Mouse (Mus musculus): Measurements from ENCODE around the gene Abtb2. TPM values are rescaled to one million over a fixed set of nuclear protein-coding genes. Genes with fewer than 3 reads are reported as not detected.

Gene Abtb2
- total RNA-seq, 2 experiments from 2014 or later: 0.38 to 1.7 TPM

- no peak for ATAC-seq (replicated peaks; ENCODE audit: low FRiP score, poor library complexity, severe bottlenecking)
These were observed 144.7 kb downstream of the Abtb2 start for GRCm38 (mm10) chr2:103710849-103711248.

DNA sequence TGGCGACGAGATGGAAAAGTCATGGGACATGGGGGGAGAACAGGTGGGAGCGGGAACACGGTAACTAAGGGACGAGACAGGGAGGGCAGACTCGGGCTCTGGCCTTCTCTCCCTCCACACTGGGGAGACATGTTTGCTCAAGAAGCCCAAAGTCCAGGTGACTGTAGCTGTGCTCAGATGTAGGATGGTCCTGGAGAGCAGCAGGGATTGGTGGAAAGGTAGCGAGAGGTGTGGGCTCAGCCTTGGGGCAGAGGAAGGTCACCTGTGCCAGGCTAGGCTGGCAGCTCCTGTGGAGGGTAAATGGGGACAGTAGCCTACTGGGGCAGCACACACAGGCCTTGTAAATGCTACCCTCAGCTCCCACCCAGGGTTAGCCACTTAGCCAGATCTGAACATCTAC is 147.7 kb downstream of the Abtb2 start:
- ATAC-seq (replicated peaks; ENCODE audit: low FRiP score, poor library complexity, severe bottlenecking): no peak

DNA sequence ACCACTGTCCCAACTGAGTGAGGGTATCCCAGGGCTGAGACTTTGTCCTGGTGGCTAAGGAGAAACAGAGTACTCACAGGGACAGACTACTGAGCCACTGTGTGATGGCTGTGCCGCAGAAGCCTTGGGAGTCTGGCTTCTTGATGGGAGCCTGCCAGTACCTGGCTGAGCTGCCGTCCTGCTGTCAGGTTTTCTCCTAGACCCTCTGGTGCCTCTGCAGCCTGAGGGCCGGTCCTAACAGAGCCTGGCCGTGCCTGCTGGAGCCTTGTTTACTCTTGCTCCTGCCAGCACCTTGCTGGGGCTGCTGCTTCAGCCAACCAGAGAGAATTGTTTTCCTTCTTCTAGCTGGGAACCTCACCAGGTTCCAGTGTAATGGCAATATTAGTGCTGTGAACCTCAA is 148.3 kb downstream of the Abtb2 start:
- no peak for ATAC-seq (replicated peaks; ENCODE audit: low FRiP score, poor library complexity, severe bottlenecking)

DNA sequence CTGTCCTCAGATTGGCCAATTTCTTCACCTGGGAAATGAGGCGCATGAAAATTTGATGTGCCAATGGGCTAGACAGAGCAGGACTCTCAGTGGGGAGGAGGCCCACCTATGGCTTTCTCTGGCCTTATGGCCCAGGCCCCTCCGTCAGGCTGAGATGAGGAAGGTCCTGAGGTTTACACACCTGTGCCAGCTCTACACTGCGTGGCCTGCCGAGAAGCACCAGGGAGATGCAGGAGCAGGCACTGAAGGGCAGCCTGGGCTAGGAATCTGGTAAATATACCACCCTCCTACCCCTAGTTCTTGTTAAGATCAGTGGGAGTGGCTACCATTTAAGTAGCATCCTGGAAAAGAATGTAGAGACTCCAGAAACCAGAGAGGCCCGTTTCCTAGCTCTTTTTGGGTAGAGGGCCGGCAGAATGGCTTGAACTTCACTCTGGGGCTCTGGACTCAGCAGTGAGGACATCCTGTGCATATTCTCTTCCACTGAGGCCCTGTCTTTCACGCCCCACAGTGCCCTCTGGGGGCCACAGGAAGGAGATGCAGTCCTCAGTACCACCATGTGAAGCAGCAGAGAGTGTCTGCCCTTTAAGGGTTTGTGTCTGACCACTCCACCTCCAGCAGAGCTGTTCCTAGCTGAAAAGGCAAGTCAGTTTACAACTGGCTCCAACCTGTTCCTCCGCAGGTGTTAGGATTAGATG is 152.6 kb downstream of the Abtb2 start:
- peak; percentile 71 for ATAC-seq (replicated peaks; ENCODE audit: low FRiP score, poor library complexity, severe bottlenecking)

- no peak for ATAC-seq (replicated peaks; ENCODE audit: low FRiP score, poor library complexity, severe bottlenecking)
These were observed 153.2 kb downstream of the Abtb2 start for GRCm38 (mm10) chr2:103719292-103719646.

DNA sequence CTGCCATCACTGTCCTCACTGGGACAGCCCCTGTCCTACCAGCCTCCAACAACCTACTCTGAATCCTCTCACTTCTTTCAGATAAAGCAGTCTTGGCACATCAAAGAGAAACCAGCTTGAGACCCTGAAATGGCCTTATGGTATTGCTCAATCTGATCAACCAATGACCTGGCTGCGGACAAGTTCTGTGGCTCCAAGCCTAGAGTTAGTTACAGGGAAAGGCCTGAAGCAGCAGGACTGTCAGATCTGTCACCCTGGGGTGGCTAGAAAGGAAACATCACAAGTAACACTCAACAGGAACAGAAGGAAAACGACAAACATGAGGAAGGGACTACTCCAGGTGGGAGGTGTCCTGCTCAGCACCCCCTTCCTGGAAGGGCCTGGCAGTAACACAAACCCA is 158.4 kb downstream of the Abtb2 start:
- ATAC-seq (replicated peaks; ENCODE audit: low FRiP score, poor library complexity, severe bottlenecking): no peak

DNA sequence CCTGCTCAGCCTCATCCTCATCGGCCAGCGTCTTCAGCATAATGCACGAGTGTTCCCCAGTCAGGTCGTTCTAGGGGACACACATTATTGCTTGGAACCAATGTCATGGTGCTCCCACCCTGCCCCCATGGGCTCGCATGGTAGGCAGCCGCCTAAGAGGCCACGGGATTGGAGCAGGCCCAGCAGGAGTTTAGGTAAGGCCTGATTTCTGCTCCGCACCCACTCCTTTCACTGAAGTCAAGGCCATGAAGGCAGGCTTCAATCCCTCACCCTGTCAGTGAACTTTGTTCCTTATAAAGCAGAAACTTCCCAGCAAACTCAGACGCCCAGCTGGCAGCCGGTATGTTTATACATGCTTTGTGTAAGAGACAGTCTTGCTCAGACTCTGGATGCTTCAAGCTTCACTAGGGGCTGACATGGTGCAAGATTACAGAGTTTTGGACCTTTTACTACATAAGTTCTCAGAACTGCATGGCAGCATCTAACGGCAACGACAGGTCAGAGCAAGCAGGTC is 162.0 kb downstream of the Abtb2 start:
- no peak for ATAC-seq (replicated peaks; ENCODE audit: low FRiP score, poor library complexity, severe bottlenecking)

- ATAC-seq (replicated peaks; ENCODE audit: low FRiP score, poor library complexity, severe bottlenecking): no peak
These were observed 164.9 kb downstream of the Abtb2 start for GRCm38 (mm10) chr2:103730999-103731398.

DNA sequence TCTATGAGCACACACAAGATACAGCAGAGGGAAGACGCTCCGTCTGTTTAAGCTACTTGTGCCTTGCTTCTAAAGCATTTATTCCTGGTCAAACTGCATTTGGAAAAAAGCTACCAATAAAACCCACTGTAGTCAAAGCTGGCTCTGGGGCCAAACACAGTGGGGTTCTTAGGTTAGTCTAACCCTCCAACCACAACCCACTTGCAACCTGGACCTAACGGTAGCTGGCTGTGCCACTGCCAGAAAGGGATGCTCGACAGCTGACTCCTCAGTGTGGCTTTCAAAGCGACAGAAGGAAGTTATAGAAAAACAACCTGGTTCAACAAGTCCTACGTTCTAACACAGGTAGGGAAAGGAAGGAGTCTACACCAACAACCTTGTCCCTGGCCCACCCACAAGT is 165.3 kb downstream of the Abtb2 start:
- ATAC-seq (replicated peaks; ENCODE audit: low FRiP score, poor library complexity, severe bottlenecking): no peak

GRCm38 (mm10) chr2:103742821-103743220 is 176.7 kb downstream of the Abtb2 start:
- no peak for ATAC-seq (replicated peaks; ENCODE audit: low FRiP score, poor library complexity, severe bottlenecking)

GRCm38 (mm10) chr2:103743536-103743935 is 177.4 kb downstream of the Abtb2 start:
- ATAC-seq (replicated peaks; ENCODE audit: low FRiP score, poor library complexity, severe bottlenecking): no peak

DNA sequence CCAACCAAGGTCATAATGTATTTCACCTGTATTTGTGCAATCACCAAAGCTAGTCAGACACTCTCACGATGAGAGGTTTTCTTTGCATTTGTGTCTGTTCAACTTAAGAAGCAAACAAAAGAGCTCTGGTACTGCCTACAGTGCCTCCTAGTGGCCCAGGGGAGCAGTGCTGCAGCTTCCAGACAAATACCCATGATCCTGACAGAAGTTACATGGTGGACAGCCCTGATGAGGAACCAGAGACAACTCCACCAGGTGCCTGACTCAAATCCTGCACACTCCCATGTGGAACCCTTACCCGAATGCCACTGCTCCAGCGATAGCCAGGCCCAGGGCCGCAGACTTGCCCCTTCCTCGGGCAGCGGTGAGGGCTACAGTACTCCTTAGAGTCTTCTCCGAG is 177.9 kb downstream of the Abtb2 start:
- ATAC-seq (replicated peaks; ENCODE audit: low FRiP score, poor library complexity, severe bottlenecking): peak; percentile 67; the same call in 1 of the 2 replicates

DNA sequence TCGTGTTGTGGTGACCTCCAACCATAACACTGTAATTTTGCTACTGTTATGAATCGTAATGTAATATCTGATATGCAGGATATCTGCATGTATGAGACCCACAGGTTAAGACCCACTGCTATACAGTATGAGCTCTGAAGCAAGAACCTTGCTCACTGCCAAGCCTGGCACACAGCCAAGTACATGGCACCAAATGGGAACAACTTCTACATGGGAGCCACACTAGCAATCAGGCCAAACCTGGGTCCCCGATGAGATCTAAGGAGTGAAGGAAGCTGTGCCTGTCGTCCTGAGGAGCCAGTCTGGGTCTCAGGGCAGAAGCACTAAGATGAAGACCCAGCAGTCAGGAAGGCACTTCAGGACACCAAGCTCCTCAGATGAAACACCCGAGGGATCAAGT is 179.4 kb downstream of the Abtb2 start:
- no peak for ATAC-seq (replicated peaks; ENCODE audit: low FRiP score, poor library complexity, severe bottlenecking)

- ATAC-seq (replicated peaks; ENCODE audit: low FRiP score, poor library complexity, severe bottlenecking): no peak
These were observed 180.0 kb downstream of the Abtb2 start for GRCm38 (mm10) chr2:103746096-103746495.

DNA sequence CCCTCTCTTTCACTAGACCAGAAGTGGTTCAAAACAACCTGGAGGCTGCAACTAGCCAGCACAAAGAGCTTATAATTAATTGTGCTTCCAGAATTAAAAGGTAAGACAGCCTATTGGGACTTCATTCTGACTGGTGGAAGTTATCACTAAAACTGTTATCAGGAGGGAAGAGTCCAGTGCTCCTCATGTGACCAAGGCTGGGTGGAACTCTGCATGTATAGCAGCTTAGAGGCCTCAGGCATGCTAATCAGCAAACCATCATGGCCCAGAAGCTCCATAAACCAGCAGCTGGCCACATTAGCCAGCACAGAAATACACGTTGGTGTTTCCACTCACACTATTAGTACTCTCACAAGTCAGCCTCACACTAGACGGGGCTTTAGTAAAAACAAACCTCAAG is 180.7 kb downstream of the Abtb2 start:
- ATAC-seq (replicated peaks; ENCODE audit: low FRiP score, poor library complexity, severe bottlenecking): no peak

GRCm38 (mm10) chr2:103747891-103748290 is 181.8 kb downstream of the Abtb2 start:
- ATAC-seq (replicated peaks; ENCODE audit: low FRiP score, poor library complexity, severe bottlenecking): no peak

DNA sequence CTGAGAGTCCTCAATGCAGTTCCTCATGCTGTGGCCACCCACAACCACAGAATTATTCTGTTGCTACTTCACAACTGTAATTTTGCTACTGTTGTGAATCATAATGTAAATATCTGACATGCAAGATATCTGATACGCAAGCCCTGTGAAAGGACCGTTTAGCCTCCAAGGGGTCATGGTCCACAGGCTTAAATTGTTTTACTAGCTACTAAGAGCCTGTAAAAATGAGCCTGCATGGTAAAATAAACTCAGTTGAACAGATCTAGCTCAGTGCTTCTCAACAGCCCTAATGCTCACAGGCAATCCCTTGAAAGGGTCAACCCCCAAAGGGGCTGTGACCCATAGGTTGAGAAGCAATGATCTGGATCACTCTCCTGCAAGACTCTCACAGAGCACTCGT is 183.0 kb downstream of the Abtb2 start:
- no peak for ATAC-seq (replicated peaks; ENCODE audit: low FRiP score, poor library complexity, severe bottlenecking)

DNA sequence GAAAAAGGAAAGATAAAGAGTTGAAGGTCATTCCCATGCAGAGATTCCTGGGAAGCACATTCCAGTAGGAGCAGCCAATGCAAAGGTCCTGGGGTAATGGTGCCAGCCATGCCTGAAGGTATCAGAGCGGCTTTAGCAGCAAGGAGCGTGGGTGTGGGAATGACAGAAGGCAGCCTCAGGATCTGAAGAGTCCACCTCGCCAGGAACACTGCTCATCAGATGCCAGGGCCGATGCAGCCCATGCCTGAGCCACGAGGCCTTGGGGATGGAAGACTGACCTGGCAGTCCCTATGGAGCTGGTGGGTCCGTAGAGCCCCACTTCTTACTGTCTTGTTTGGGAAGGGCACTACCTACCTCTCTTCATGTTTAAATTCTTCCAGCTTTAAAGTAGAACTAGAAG is 185.7 kb downstream of the Abtb2 start:
- no peak for ATAC-seq (replicated peaks; ENCODE audit: low FRiP score, poor library complexity, severe bottlenecking)

GRCm38 (mm10) chr2:103754614-103755013 is 188.5 kb downstream of the Abtb2 start:
- ATAC-seq (replicated peaks; ENCODE audit: low FRiP score, poor library complexity, severe bottlenecking): no peak

- ATAC-seq (replicated peaks; ENCODE audit: low FRiP score, poor library complexity, severe bottlenecking): no peak
These were observed 189.5 kb downstream of the Abtb2 start for GRCm38 (mm10) chr2:103755458-103756085.

GRCm38 (mm10) chr2:103760421-103760820 is 194.3 kb downstream of the Abtb2 start:
- no peak for ATAC-seq (replicated peaks; ENCODE audit: low FRiP score, poor library complexity, severe bottlenecking)

All from erythroblast, adult 5-6 weeks (primary cell).